Mouse (Mus musculus) cerebellum, adult 8-10 months (tissue): Measurements from ENCODE around the gene Gad1.
"Not testable (repeated sequence)": the region's sequence is repeated elsewhere in the genome, so short reads cannot be mapped to it uniquely, and the experiment has no call there.

Experiments used
- DNase-seq: peaks from one replicate; pipeline ENCODE4 v3.0.0; 2022

The Gad1 gene

DNA sequence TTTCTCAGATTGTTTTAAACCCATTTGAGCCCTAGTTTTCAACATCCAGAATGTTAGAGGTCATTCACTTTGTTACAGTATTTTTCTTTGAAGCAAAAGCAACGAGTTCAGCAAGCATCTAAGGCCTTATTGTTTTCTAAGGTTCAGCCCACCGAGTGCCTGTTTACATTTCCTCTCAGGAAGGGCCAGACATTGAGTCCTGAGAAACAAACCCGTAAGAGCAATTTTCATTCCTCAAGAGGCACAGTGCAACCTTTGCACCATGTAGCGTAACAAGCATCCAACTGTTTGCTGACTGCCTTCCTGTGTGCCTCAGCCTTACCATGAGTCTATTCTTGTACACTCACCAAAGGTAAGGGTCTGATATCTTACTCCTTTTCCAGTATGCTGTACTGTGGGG, at the start of gene Gad1:
TSS of gene Gad1 (plus strand) at position 301 of the 400 bp plus-strand sequence.
- no peak for DNase-seq

- DNase-seq, result no peak
These were observed 49.4 kb upstream of the Gad1 start for GRCm38 (mm10) chr2:70503436-70503835.

DNA sequence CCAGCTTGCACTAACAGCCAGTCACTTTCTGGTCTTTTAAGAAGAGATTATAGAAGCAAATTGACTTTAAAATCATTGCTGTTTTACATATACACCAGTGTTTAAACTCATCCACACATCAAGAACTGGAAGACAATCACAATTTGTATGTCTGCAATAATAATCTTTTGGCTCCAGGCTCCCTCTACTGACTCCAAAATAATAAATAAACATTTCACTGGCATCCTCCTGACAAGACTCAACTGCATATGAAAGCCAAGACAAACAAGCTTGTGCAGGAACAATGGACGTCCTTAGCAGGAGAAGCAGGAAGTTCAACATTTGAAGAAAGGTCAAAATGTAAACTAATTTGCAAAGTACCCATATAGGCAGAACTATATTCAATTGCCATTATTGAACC, 47.6 kb upstream of the Gad1 start:
- DNase-seq, result no peak

DNA sequence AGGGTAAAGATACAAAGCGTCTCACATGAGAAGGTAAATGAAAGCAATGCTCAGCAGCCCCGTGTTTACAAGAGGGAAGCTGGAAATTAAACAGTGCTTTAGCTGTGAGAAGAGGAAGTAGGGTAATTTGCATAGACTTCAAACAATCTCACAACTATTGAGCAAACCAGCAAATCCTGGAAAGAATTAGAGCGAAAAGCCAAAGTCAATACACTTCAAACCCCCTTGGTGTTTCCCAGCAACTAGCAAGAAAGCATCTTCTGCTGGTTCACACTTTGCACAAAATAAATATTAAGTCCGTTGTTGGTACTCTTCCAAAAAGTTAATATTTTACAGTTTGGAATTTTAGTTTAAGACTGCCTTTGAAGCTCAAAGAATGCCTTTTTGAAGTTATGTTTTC, 47.0 kb upstream of the Gad1 start:
- DNase-seq, result no peak

DNA sequence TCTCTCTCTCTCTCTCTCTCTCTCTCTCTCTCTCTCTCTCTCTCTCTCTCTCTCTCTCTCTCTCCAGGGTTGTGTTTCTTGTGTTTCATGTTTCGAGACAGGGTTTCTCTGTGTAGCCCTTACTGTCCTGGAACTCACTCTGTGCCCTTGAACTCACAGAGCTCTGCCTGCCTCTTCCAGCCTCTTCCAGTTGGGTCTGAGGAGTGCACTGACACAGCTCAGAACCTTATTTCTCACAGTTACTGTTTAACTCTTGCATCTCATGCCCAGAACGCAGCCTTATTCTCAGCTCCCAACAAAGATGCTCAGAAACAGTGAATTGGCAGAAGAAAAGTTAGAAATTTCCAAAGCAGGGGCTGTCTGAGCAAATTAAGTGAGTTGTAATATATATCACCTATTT, 46.5 kb upstream of the Gad1 start:
- no peak for DNase-seq

DNA sequence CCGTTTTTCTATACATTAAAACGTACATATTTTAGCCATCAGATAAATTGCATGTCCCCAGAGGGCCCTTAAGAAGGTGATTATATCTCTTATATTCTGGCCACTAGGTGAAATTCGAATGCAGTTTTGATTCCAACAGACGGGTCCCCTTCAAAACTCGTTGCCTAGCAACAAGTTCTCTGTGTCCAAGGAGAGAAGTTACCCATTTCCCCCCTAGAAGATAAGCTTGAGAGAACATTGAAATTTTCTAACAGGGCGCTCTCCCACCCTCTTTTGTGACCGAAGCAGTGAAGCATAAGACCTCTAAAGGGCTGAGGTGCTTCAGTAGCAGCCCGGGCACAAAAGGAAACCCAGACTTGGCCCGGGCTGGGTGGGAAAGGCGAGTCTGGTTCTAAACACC, 44.4 kb upstream of the Gad1 start, which contains the start of gene Erich2:
TSS of gene Erich2 (plus strand) at position 324 of the 400 bp plus-strand sequence.
- DNase-seq, result no peak

DNA sequence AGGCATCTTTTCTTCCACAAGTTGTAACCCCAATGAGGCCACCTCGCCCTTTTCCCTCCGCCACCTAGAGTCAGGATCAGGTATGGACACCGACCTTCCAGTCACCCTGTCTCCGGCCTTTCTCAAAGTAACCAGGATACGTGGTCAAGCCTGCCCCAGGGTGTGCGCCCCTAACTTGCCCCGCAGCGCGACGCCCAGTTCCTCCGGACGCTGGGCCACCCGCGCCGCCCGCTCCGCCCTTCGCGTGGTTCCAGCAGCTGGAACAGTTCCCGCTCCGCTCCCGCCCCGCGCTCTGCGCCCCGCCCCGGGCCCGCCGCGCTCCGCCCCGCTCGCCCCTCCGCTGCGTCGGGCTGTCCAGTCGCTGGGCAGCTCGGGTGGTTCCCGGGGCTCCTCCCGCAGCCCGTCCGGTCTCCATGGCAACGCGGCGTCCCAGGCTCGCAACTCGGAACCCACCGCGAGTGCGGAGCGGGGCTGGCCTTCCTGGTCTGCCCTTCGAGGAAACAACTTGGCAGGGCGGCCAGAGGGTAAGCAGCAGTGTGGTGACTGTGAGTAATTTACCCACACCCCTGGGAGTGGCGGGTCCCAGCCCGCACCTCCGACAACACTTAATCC, 43.7 kb upstream of the Gad1 start:
- DNase-seq, result peak; percentile 31

DNA sequence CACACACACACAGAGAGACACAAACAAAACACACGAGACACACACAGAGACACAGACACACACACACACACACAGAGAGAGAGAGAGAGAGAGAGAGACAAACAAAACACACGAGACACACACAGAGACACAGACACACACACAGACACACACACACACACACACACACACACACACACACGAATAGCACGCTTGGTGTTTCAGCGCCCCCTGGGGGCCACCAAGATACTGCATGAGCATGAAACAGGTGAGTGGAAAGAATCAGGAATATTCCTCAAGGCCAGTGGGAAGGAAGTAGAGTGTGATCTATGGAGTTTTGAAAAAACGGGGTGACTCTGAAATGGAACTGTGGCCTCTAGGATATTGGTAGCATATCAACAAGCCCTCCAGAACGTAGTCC, 14.6 kb upstream of the Gad1 start:
- DNase-seq, result not testable (repeated sequence)

- DNase-seq, result no peak
These were observed 2.2 kb upstream of the Gad1 start for GRCm38 (mm10) chr2:70550671-70551070.

DNA sequence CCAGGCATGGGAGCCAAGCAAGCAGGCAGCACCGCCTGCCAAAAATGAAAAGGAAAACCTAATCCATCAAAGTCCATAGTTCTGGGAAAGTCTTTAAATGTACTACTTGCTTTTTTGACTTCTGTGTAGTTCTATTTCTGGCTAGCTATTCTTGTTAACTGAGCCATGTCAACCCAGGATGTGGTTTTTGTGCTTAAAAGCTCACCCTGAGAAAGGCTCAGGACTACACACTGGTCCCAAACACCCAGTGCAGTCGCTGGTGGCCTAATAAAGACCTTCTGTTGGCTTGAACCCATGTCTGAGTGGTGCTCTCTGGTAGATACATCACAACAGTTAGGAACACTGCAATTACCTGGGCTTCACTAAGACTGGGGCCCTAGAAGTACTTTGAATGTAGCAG, 1.4 kb upstream of the Gad1 start:
- DNase-seq, result no peak

- no peak for DNase-seq
These were observed 739 bp upstream of the Gad1 start for GRCm38 (mm10) chr2:70552067-70552598.

- DNase-seq, result no peak
These were observed 954 bp downstream of the Gad1 start for GRCm38 (mm10) chr2:70553826-70554225.

- peak; percentile 55 for DNase-seq
These were observed 5.4 kb downstream of the Gad1 start for GRCm38 (mm10) chr2:70558112-70558842.

- no peak for DNase-seq
These were observed 6.1 kb downstream of the Gad1 start for GRCm38 (mm10) chr2:70558843-70559451.

GRCm38 (mm10) chr2:70559520-70559919, 6.6 kb downstream of the Gad1 start:
- DNase-seq, result no peak

GRCm38 (mm10) chr2:70561077-70561795, 8.4 kb downstream of the Gad1 start:
- DNase-seq, result no peak

- DNase-seq, result no peak
These were observed 9.2 kb downstream of the Gad1 start for GRCm38 (mm10) chr2:70562011-70562491.

GRCm38 (mm10) chr2:70562611-70562980, 9.7 kb downstream of the Gad1 start:
- DNase-seq, result no peak

GRCm38 (mm10) chr2:70562981-70563671, 10.3 kb downstream of the Gad1 start:
- DNase-seq, result no peak

GRCm38 (mm10) chr2:70563721-70564645, 11.1 kb downstream of the Gad1 start:
- no peak for DNase-seq

- DNase-seq, result no peak
These were observed 11.9 kb downstream of the Gad1 start for GRCm38 (mm10) chr2:70564646-70565315.
